Mouse (Mus musculus) intestine, embryonic 14.5 days (tissue): Measurements from ENCODE around the gene Tor1b. TPM values are rescaled to one million over a fixed set of nuclear protein-coding genes. Genes with fewer than 3 reads are reported as not detected.
"Not testable (repeated sequence)": the region's sequence is repeated elsewhere in the genome, so short reads cannot be mapped to it uniquely, and the experiment has no call there.

Experiments used
- ATAC-seq: fragments of 200-750 bp; cut with Nextera tagmentation; replicated peaks from 2 replicates; pipeline ENCODE4 v1.8.0; 2017; ENCODE audit warnings: low read depth, moderate number of reproducible peaks, moderate TSS enrichment, moderate library complexity; ENCODE audit not compliant: low FRiP score, low TSS enrichment
- DNase-seq: peaks from one replicate; pipeline ENCODE4 v3.0.0-alpha.2; 2018; ENCODE audit warnings: low spot score
- H3K27ac ChIP-seq: fragments of 300-500 bp; sonication (generic); 2 replicates; pipeline ENCODE4 v1.5.1; 2014; ENCODE audit warnings: low read depth, mild to moderate bottlenecking, control low read depth
- H3K27me3 ChIP-seq: fragments of 300-500 bp; sonication (generic); replicated peaks from 2 replicates; pipeline ENCODE4 v1.6.1; 2014; ENCODE audit warnings: low read length, control low read depth; ENCODE audit not compliant: control insufficient read depth, insufficient read depth
- H3K36me3 ChIP-seq: fragments of 300-500 bp; sonication (generic); 2 replicates; pipeline ENCODE4 v1.6.1; 2014; ENCODE audit warnings: low read length, control low read depth; ENCODE audit not compliant: control insufficient read depth, insufficient read depth
- H3K4me1 ChIP-seq: fragments of 300-500 bp; sonication (generic); replicated peaks from 2 replicates; pipeline ENCODE4 v1.6.1; 2014; ENCODE audit warnings: low read length, control low read depth, mixed read lengths; ENCODE audit not compliant: control insufficient read depth, insufficient read depth
- H3K4me2 ChIP-seq: fragments of 300-500 bp; sonication (generic); 2 replicates; pipeline ENCODE4 v1.6.1; 2014; ENCODE audit warnings: low read length
- H3K4me3 ChIP-seq: fragments of 300-500 bp; sonication (generic); 2 replicates; pipeline ENCODE4 v1.5.1; 2014; ENCODE audit warnings: low read depth, low read length, control low read depth, mixed read lengths
- H3K9ac ChIP-seq: fragments of 300-500 bp; sonication (generic); 2 replicates; pipeline ENCODE4 v1.6.1; 2014; ENCODE audit warnings: mild to moderate bottlenecking, low read length
- H3K9me3 ChIP-seq: fragments of 300-500 bp; sonication (generic); 2 replicates; pipeline ENCODE4 v1.6.1; 2016; ENCODE audit warnings: low read length, control low read depth; ENCODE audit not compliant: control insufficient read depth
- WGBS: fragments of 180-500 bp; shearing (Covaris S2); extraction: QIAGEN DNeasy Blood & Tissue Kit; methylation state at CpG from one replicate; pipeline ENCODE4 v1.1.7; 2014; 5-methylcytosine and 5-hydroxymethylcytosine counted together
- polyA plus RNA-seq: library from polyadenylated mRNA; unstranded; fragments of >200 nt; fragmentation: Nextera tagmentation; extraction: Ambion mirVana; gene quantifications from 2 replicates; pipeline ENCODE4 v1.2.1, GENCODE M21; 2014

Tor1b gene
- polyA plus RNA-seq, 1 experiment from 2014 or later: 29.1 TPM

DNA sequence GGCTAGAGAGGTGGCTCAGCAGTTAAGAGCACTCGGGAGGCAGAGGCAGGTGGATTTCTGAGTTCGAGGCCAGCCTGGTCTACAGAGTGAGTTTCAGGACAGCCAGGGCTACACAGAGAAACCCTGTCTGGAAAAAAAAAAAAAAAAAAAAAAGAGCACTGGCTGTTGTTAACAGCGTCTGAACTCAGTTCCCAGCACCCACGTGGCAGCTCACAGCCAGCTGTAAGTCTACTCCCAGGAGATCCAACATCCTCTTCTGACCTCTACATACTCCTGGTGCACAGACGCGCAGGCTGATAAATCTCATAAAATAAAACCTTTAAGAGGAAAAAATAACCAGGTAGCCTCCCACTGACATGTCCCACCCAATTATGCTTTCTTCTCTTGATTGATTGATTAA, 36.8 kb upstream of the Tor1b start:
- ATAC-seq, H3K36me3 ChIP-seq, DNase-seq, H3K9ac ChIP-seq, H3K27ac ChIP-seq, H3K4me2 ChIP-seq, H3K27me3 ChIP-seq, H3K9me3 ChIP-seq, H3K4me3 ChIP-seq: not testable (repeated sequence)
- peaks cover 13% of the 10 kb centered on the region for H3K4me1 ChIP-seq
- WGBS: 70% methylated on average over 6 of the region's 6 CpGs

GRCm38 (mm10) chr2:30917649-30918048, 35.1 kb upstream of the Tor1b start:
- Histone ChIP-seq H3K9ac (no peak overlapping the region), H3K4me1 (peaks cover 9% of the 10 kb centered on the region), H3K9me3 (no peaks in the 10 kb centered on the region), H3K4me2 (no peak overlapping the region), H3K27ac (no peak overlapping the region), H3K27me3 (no peaks in the 10 kb centered on the region), H3K4me3 (no peak overlapping the region), H3K36me3 (no peaks in the 10 kb centered on the region)
- ATAC-seq (no peak), DNase-seq (no peak)
- WGBS: 90% methylated on average over 7 of the region's 7 CpGs

DNA sequence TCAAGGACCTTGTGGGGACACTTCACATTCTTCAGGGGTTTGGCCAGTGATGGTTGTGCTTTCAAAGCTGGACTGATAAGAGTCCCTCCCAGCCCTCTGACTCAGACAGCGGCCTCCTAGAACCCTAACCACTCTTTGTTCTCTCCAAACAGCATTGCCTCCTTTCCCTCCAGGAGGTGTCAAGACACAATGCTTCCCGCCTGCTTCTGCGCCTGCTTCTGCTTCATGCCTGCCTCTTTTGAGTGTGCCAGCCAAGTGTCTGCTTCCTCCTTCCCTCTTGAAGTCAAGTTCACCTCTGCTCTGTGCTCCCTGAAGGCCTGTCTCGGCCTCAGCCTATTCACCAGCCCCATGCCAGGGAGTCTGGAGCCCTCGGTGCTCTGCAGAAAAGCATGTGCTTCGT, 34.6 kb upstream of the Tor1b start:
- no peaks in the 10 kb centered on the region for H3K27me3 ChIP-seq
- no peak for DNase-seq
- no peak for ATAC-seq
- H3K36me3 ChIP-seq: no peaks in the 10 kb centered on the region
- H3K4me2 ChIP-seq: no peak overlapping the region
- H3K4me3 ChIP-seq: no peak overlapping the region
- H3K27ac ChIP-seq: no peak overlapping the region
- no peak overlapping the region for H3K9ac ChIP-seq
- H3K4me1 ChIP-seq: peaks cover 9% of the 10 kb centered on the region
- H3K9me3 ChIP-seq: no peaks in the 10 kb centered on the region
- 55% methylated on average over 6 of the region's 6 CpGs for WGBS

DNA sequence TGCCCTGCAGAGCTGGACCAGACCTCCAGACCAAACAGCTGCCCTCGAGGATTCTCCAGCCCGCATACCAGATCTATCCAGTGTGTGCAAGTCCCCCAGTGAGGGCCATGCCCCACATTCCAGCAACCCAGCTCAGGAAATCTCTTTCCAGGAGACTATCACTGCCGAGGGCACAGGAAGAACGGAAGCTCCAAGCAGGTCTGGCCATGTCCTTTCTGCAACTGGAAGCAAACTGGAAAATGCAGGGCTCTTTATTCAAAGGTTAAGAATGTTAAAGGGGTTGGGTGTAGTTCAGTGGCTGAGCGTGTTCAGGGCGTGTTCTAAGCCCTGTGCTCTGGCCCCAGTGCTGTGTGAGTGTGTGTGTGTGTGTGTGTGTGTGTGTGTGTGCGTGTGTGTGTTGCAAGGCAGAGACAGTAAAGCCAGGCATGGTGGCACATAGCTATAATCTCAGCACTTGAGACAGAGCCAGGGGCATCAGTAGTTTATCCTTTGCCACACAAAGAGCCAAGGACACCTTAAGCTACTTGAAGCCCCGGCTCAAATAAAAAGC, 33.9 kb upstream of the Tor1b start:
- H3K4me1 ChIP-seq: peaks cover 9% of the 10 kb centered on the region
- H3K9me3 ChIP-seq: no peaks in the 10 kb centered on the region
- no peak overlapping the region for H3K9ac ChIP-seq
- DNase-seq: no peak
- H3K4me2 ChIP-seq: no peak overlapping the region
- H3K4me3 ChIP-seq: no peak overlapping the region
- H3K36me3 ChIP-seq: no peaks in the 10 kb centered on the region
- H3K27ac ChIP-seq: no peak overlapping the region
- WGBS: 32% methylated on average over 8 of the region's 8 CpGs
- H3K27me3 ChIP-seq: no peaks in the 10 kb centered on the region
- ATAC-seq: peak; percentile 44; the same call in 1 of the 2 replicates

- Histone ChIP-seq H3K36me3 (no peaks in the 10 kb centered on the region), H3K27ac (no peak overlapping the region), H3K4me3 (no peak overlapping the region), H3K9me3 (no peaks in the 10 kb centered on the region), H3K4me1 (peaks cover 9% of the 10 kb centered on the region), H3K27me3 (no peaks in the 10 kb centered on the region), H3K4me2 (no peak overlapping the region), H3K9ac (no peak overlapping the region)
- DNase-seq (no peak), ATAC-seq (no peak; the same call in 1 of the 2 replicates)
- WGBS: 47% methylated on average over 7 of the region's 7 CpGs
These were observed 32.5 kb upstream of the Tor1b start for GRCm38 (mm10) chr2:30920216-30920615.

GRCm38 (mm10) chr2:30923099-30923498, 29.7 kb upstream of the Tor1b start:
- DNase-seq (no peak), ATAC-seq (no peak)
- 76% methylated on average over 3 of the region's 3 CpGs for WGBS
- Histone ChIP-seq H3K27ac (no peak overlapping the region), H3K36me3 (no peaks in the 10 kb centered on the region), H3K4me2 (no peak overlapping the region), H3K4me3 (no peak overlapping the region), H3K4me1 (peaks cover 12% of the 10 kb centered on the region), H3K9me3 (no peaks in the 10 kb centered on the region), H3K27me3 (no peaks in the 10 kb centered on the region), H3K9ac (no peak overlapping the region)

- DNase-seq (no peak), ATAC-seq (no peak)
- Histone ChIP-seq H3K4me2 (no peak overlapping the region), H3K4me1 (peaks cover 14% of the 10 kb centered on the region), H3K9ac (no peak overlapping the region), H3K27ac (no peak overlapping the region), H3K27me3 (no peaks in the 10 kb centered on the region), H3K4me3 (no peak overlapping the region), H3K9me3 (no peaks in the 10 kb centered on the region), H3K36me3 (no peaks in the 10 kb centered on the region)
- 83% methylated on average over 4 of the region's 4 CpGs for WGBS
These were observed 27.6 kb upstream of the Tor1b start for GRCm38 (mm10) chr2:30925181-30925580.

DNA sequence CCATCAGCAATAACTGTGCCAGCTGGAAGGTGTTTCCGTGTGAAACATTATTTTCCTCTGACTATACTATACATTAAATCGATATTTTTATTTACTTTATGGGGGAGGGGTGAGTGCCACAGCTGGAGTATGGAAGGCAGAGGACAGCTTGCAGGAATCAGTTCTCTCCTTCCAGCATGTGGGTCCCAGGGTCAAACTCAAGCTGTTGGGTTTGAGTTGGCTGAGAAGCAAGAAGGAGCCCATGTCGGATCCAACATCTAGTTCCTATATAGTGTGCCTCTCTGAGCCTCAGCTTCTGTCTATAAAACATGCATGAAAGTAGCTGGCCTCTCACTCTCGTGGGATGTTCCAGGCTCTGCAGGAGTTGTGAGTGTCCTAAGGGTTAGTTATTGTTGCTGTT, 26.4 kb upstream of the Tor1b start:
- Histone ChIP-seq H3K4me1 (peaks cover 14% of the 10 kb centered on the region), H3K9ac (no peak overlapping the region), H3K4me2 (no peak overlapping the region), H3K36me3 (no peaks in the 10 kb centered on the region), H3K4me3 (no peak overlapping the region), H3K27me3 (no peaks in the 10 kb centered on the region), H3K9me3 (no peaks in the 10 kb centered on the region), H3K27ac (no peak overlapping the region)
- DNase-seq (no peak), ATAC-seq (no peak)
- WGBS: 73% methylated on average over 4 of the region's 4 CpGs

GRCm38 (mm10) chr2:30927151-30927781, 25.5 kb upstream of the Tor1b start:
- Histone ChIP-seq H3K4me3 (no peak overlapping the region), H3K27ac (no peak overlapping the region; the same call in 1 of the 2 replicates), H3K9me3 (no peaks in the 10 kb centered on the region), H3K4me1 (peaks cover 14% of the 10 kb centered on the region), H3K4me2 (no peak overlapping the region), H3K36me3 (no peaks in the 10 kb centered on the region), H3K27me3 (no peaks in the 10 kb centered on the region), H3K9ac (no peak overlapping the region)
- 52% methylated on average over 9 of the region's 9 CpGs for WGBS
- ATAC-seq (no peak), DNase-seq (no peak)
